Mouse (Mus musculus) c-Kit-positive CD71-negative TER-119-negative erythroid progenitor cells, embryonic 14.5 days (primary cell): ENCODE measurements around the gene Mrpl48.

Source experiments
- DNase-seq: peaks from one replicate; pipeline ENCODE4 v3.0.0-alpha.2; 2013; ENCODE audit warnings: low read depth

Gene Mrpl48

GRCm38 (mm10) chr7:100533503-100533902 lies 74.6 kb downstream of the Mrpl48 start:
- no peak for DNase-seq

GRCm38 (mm10) chr7:100530766-100531165 lies 77.3 kb downstream of the Mrpl48 start:
- DNase-seq: no peak

GRCm38 (mm10) chr7:100524669-100525068 lies 83.4 kb downstream of the Mrpl48 start:
- DNase-seq: no peak

GRCm38 (mm10) chr7:100522222-100522621 lies 85.9 kb downstream of the Mrpl48 start:
- DNase-seq: no peak

- peak; percentile 64 for DNase-seq
Observed at GRCm38 (mm10) chr7:100520663-100521285, 87.3 kb downstream of the Mrpl48 start.

GRCm38 (mm10) chr7:100520204-100520603 lies 87.9 kb downstream of the Mrpl48 start:
- DNase-seq: no peak

- no peak for DNase-seq
Observed at GRCm38 (mm10) chr7:100514573-100514972, 93.5 kb downstream of the Mrpl48 start, which contains the start of gene Dnajb13. Gene Dnajb13 (minus strand): TSS chr7:100514960.

GRCm38 (mm10) chr7:100511602-100512001 lies 96.5 kb downstream of the Mrpl48 start:
- DNase-seq: no peak

GRCm38 (mm10) chr7:100508670-100509069 lies 99.4 kb downstream of the Mrpl48 start:
- DNase-seq: no peak

- DNase-seq: no peak
Observed at GRCm38 (mm10) chr7:100506494-100506893, 101.6 kb downstream of the Mrpl48 start.

- DNase-seq: no peak
Observed at GRCm38 (mm10) chr7:100504740-100505487, 103.2 kb downstream of the Mrpl48 start.

- no peak for DNase-seq
Observed at GRCm38 (mm10) chr7:100503076-100503475, 105.0 kb downstream of the Mrpl48 start.

- no peak for DNase-seq
Observed at GRCm38 (mm10) chr7:100502374-100502922, 105.7 kb downstream of the Mrpl48 start.

GRCm38 (mm10) chr7:100501844-100502373 lies 106.2 kb downstream of the Mrpl48 start:
- no peak for DNase-seq

- DNase-seq: no peak
Observed at GRCm38 (mm10) chr7:100501027-100501843, 106.9 kb downstream of the Mrpl48 start.

GRCm38 (mm10) chr7:100500276-100500977 lies 107.7 kb downstream of the Mrpl48 start:
- no peak for DNase-seq

- DNase-seq: no peak
Observed at GRCm38 (mm10) chr7:100499465-100499864, 108.6 kb downstream of the Mrpl48 start.

GRCm38 (mm10) chr7:100497982-100498381 lies 110.1 kb downstream of the Mrpl48 start:
- no peak for DNase-seq

GRCm38 (mm10) chr7:100497402-100497801 lies 110.7 kb downstream of the Mrpl48 start:
- no peak for DNase-seq

GRCm38 (mm10) chr7:100496791-100497190 lies 111.3 kb downstream of the Mrpl48 start:
- DNase-seq: no peak

GRCm38 (mm10) chr7:100496371-100496770 lies 111.7 kb downstream of the Mrpl48 start:
- DNase-seq: no peak
